Mouse (Mus musculus) testis, adult 2 months (tissue): Measurements from ENCODE around the gene Ginm1.

ENCODE experiments used
- CTCF ChIP-seq: fragments of 200-500 bp; IDR thresholded peaks from 2 replicates; pipeline ENCODE4 v1.5.1; 2012; ENCODE audit warnings: low read depth, mild to moderate bottlenecking, inconsistent platforms, low read length, moderate library complexity; ENCODE audit not compliant: control insufficient read depth, insufficient read depth, insufficient replicate concordance
- POLR2A ChIP-seq: fragments of 200-500 bp; IDR thresholded peaks from 2 replicates; pipeline ENCODE4 v1.6.1; 2012; ENCODE audit warnings: low read depth, mild to moderate bottlenecking, inconsistent platforms, low read length, moderate library complexity; ENCODE audit not compliant: control insufficient read depth

GRCm38 (mm10) chr10:7825281-7825665 is 32.6 kb upstream of the Ginm1 start:
- TF ChIP-seq POLR2A, result no peak
- TF ChIP-seq CTCF, result no peak
